Mouse (Mus musculus) cerebellum, adult (tissue): Measurements from ENCODE around the gene Timm50.

Experiments used
- ATAC-seq: cut with Nextera tagmentation; 2 replicates; pipeline ENCODE4 v1.9.2; 2017; ENCODE audit warnings: mild to moderate bottlenecking, moderate library complexity, mixed read lengths; ENCODE audit not compliant: insufficient number of reproducible peaks, low FRiP score, low TSS enrichment

Gene Timm50

DNA sequence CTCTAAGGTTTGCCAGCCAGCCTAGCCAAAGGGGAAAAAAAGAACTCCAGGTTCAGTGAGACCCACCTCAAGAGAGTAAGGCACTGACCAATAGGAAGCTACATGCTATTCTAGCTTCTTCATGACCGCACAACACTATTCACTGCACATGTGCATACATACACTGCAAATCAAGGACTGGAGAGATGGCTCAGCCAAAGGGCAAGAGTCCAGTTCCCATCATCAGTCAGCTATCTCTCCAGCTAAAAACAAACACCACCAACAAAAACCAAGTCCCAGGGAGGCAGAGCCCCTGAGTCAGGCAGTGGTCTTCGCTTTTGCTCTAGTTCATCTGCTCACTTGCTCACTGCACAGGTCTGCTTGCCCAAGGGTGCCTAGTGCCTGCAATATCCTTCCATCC is 16.4 kb upstream of the Timm50 start:
- ATAC-seq, result no peak

DNA sequence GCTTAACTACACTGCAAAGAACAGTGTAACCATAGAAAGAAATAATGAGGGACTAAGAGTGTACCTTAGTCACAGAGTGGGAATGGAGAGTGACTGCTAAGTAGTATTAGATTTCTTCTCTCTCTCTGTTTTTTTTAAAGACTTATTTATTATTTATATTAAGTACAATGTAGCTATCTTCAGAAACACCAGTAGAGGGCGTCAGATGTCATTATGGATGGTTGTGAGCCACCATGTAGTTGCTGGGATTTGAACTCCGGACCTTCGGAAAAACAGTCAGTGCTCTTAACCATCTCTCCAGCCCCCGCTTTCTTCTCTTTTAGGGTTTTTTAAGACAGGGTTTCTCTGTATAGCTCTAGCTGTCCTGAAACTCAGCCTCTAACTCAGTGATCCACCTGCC is 14.6 kb upstream of the Timm50 start:
- no peak for ATAC-seq

DNA sequence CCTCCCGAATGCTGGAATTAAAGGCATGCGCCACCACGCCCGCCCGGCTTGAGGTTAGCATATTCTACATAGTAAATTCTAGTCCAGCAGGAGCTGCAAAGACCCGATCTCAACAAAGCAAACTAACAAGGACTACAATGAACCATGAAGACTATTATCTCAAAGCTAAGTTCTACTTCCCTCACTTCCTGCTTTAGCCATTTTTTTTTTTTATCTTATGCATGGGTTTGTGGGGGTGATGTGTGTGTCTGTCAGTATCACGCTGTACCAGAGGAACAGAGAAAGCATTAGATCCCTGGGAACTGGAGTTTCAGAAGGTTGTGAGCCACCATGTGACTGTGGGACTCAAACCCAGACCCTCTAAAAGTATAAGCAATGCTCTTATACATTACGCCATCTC is 13.4 kb upstream of the Timm50 start:
- no peak for ATAC-seq

DNA sequence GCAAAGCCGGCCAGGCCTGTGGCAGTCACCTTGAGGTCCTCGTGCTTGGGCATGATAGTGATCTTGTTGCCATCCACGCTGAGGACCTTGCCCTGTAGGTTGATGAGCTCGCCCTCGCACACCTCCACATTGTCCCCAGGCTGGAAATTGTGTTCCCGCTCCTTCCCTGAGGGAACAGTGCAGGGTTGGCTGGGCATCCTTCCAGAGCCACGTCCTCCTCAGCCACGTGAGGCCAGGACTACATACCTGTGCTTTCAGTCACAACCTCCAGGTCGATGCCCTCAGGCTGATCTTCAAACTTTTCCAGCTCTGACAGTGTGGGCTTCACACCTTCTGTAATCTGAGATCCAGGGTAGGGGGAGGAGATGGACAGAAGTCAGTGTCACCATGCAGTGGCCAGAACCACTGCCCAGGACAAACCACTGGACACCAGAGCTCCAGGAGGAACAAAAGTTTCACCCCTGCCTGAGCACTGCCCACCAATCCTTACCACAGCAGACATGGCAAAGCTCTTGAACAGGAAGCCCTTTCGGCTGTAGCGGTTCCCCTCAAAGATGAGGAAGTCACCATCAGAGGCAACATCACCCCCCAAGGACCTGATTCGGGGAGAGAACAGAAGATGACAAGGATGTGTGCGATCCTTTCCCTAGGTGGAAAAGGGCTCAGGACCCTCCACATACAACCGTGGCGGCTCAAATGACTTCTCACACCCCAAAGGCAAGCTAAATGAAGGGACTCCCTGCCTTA is 10.3 kb upstream of the Timm50 start:
- no peak for ATAC-seq

DNA sequence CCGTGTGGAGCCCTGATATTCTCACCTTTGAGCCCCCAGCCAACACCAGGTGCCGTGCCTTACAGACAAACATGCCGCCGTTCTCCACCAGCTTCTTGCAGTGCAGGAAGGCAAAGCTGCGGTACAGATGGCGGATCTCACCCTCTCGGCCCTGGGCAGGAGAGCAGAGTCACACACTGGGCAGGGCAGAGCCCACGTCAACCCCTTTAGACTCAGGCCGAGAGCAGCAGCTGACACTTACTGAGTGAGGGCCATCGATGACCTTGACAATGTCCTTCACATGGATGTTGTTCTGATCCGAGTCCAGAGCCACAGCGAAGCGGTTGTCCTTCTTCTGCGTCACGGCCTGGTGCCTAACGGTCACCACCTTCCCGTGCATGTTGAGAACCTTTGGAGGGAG is 6.8 kb upstream of the Timm50 start:
- no peak for ATAC-seq

DNA sequence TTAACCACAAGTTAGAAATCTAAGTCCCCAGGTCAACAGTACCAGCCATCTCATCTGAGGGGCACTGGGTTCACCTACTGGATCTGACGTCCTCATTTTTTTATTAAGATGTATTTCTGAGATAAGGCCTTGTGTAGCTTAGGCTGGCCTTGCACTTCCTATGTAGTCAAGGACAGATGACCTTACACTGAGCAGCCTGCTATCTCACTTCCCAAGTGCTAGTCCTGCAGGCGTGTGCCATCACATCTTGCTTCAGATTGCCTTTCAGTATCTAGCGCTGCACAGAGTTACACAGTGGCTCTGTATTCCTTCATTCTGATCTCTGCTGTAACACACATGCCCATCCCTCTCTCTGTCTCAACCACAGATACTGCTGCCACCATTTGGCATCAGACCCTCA is 6.2 kb upstream of the Timm50 start:
- ATAC-seq, result no peak

DNA sequence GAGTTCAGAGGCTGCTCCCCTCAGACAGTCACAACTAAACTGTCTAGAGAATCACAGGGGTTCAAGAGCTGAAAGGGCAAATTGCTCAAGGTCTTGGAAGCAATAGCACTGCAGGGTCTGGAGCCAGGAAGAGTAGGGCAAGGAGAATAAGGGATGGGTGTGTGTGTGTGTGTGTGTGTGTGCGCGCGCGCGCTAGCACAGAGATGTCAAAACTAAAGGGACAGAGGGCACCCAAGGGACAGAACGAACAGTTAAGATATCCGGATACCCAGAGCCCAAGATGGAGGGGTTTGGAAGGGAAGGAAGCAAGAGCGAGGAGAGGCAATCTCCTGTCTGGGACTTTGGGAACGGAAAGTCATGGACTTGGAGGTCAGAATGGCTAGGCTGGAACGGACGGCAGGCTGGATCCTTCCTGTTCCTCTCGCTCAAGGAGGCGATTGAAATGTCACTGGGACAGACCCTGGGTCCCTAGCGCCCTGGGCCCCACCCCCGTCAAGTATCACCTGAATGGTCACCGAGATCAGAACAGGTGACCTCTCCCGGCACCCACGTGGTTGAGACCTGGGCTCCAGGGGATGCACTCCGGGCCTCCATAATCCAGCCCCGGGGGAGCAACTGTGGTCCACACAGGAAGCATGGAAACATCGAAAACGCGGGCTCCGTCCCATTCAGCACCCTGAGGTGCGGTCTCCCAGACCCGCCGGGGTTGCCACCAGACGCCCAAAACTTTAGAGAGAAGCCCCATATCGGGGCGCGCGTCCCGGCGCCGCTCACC is 534 bp downstream of the Timm50 start:
- ATAC-seq, result peak; percentile 41; the same call in 1 of the 2 replicates

DNA sequence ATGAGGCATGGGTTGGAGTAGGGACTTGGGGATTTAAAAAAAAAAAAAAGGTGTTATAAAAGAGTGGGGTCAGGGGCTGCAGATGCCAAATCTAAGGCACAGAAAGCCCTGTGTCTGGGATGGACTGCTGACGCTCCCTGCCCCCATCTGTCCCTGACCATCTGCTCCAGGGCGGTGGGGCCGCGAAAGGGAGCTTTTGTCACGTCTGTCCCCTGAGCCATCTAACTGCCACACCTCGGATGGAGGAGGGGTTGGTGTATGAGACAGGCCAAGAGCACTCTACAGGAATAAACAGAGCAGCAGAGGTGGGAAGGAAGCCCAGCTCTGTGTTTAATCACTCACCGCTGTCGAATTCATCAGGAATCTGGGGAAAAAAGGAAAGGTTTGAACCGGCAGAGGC is 2.1 kb downstream of the Timm50 start:
- ATAC-seq, result no peak

DNA sequence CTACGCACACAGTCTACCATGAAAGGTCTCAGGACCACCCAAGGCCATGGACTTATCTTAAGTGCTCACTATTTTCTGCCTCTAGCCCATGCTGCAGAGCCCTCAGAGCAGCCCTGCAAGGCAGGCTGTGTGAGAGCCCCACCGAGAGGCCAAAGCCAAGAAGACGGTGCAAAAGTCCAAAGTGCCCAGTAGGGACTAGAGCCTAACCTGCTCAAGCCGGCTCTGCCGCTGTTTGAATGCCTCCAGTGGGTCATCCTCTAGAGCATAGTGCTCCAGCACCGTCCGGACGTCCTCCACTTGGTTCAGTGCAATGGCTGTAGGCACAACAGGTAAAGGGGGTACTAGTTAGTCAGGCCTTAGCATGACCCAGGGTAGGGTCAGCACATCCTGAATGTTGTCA is 5.7 kb downstream of the Timm50 start:
- no peak for ATAC-seq

DNA sequence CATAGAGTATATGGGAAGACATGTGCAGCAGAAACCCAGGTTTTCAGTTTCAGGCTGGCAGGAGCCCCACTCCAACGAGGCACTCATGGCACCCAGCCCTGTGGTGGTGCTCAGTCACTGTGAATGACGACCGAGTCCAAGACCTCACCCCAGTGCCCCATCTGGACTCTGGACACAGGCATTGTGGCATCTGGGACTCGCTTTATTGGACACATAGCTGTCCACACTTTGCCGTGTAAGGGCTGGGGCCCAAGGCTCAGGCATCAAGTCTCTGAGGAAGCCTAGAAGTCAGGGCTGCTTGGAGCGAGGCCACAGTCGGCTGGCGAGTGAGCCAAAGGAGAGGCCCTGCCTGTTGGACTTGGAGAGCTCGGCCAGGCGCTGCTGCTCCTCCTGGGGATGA is 6.2 kb downstream of the Timm50 start:
- no peak for ATAC-seq

DNA sequence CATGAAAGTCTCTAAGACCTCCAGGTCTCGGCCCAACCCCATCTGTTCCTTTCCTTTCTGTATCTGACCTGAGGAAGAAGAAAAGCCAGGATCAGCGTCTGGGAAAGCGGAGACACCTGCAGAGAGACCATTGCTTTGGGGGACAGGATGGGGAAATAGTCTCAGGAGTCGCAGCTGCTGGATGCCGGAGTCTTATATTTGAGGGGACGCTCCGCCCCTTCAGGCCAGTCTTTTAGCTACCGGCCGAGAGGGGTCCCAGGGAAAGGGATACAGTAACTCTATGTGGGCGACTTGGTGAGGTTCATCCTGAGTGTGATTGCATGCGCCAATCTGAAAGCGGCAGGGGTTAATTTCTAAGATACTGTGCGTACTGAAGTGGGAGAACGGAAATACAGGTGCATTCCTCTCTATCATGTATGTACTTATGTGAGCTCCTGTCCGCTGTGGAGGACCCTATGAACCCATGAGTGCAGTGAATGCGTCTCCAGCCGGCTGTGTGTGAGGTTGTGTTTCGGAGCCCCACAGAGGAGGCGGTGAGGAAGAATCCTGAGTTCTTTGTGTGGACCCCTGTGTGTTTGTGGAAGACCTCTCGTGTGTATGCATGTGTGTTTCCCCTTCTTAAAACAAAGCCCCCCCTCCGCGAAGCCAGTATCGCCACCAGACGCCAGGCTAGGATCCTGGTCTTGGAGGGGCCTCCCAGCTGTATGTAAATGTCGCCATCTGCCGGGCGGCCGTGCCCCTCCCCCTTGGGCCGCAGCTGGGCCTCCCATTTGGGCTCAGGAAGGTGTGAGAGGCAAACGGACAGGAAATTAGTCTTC is 10.0 kb downstream of the Timm50 start, which contains the start of gene Dll3:
Gene Dll3, minus strand, starts transcription at position 623 of the 818 bp plus-strand sequence.
- no peak for ATAC-seq

DNA sequence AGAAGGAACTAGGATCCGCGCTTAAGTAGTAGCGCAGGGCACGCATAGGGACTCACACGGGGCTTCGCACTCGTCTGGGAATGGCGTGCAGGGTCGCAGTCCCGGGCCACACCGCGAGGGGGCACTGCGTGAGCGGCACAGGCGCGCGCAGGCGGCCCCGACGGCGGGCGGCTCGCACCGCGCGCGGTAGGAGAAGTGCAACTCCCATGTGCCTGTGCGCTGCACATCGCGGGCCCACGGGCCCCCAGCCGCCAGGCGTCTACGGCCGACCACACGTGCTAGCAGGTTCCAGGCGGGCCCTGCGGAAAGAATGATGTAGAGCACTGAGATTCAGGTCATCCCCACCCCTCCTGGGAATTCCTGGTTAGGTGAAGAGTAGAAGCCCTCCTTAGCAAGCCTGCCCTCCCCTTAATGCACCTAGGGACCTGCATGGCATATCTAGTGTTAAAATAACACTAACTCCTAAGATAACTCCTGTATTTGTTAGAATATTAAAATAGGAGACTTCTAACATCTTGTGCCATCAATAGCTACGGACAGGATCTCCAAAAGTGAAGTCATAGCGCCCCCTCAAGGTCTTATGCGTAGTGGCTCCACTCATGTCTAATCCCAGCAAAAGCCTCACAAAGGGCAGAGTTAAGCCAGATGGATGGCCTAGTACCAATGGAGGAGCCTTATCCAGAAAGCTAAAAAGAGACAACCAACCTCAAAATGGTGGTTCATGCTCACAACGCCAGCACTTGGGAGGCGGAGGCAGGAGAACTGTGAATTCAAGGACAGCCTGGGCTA is 12.8 kb downstream of the Timm50 start:
- no peak for ATAC-seq

DNA sequence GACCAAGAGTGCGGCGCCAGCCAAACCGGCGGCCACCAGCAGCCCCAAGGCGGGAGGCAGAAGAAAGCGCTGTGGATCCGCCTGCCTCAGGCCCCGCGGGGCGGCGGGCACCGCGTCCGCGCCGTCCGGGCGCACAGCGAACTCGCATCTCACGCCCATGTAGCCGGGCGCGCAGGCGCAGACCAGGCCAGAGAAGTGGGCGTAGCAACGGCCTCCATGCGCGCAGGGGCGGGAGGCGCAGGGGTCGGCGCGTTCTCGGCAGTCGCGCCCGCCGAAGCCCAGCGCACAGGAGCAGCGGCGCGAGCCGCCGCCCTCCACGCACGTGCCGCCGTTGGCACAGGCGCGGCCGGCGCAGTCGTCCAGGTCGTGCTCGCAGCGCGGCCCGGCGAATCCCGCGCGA is 17.4 kb downstream of the Timm50 start:
- ATAC-seq, result no peak

DNA sequence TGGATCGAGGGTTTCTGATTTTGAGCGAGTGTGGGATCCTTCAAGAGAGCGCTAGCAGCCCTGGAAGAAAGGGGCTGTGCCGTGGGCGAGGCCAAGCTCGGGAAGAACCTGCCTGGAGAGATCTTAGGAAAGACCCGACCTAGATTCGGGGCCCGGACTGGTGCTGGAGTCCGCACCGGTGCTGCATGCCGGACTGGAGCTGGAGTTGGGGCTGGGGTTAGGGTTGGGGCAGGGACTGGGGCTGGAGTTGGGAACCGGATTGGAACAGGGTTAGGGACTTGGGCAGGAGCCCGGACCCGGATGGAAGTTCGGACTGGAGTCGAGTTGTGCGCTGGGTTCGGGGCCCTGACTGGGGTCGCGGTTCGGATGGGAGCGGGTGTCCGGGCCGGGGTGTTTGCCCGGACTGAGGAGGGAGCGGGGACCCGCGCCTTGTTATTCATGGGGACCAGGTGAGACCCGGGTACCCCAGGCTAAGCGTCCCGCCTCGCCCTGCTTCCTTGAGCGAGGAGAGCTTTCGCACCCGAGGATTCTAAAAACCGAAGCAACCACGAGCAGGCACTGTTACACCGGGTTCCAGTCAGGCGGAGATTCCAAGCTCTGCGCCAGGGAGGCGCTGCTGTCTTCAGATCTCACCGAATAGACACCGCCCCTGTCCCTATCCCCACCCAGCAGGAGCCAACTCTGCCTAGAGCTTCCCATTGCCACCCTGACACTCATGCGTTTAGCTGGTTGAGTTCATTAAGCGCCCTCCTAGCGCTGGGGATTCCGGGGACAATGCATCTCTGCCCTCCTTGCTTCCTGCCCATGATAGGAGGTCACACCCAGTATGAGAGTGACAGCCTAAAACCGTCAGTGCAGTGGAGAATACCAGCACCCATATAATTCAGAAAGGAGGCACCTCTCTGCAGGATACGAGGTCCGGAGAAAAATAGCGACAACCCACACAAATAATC is 21.0 kb downstream of the Timm50 start, which contains the start of gene Selenov:
Gene Selenov, minus strand, starts transcription at position 549 of the 953 bp plus-strand sequence.
- ATAC-seq, result no peak

DNA sequence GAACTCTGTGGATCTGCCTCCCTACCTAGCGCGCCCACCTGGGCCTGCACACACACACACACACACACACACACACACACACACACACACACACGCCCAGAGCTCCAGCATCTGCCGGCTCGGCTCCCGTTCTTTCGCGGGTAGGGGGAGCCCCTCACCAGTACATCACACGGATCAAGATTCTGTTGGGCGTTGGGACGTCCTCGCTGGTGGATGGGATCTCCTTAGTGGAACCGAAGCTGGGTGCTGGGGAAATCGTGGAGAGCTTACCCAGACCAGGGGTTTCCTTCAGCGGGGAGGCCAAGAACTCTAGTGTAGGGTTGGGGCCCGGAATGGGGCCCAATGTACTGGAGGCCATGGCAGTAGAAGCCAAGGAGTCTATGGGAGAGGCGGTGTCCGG is 21.7 kb downstream of the Timm50 start:
- ATAC-seq, result no peak

DNA sequence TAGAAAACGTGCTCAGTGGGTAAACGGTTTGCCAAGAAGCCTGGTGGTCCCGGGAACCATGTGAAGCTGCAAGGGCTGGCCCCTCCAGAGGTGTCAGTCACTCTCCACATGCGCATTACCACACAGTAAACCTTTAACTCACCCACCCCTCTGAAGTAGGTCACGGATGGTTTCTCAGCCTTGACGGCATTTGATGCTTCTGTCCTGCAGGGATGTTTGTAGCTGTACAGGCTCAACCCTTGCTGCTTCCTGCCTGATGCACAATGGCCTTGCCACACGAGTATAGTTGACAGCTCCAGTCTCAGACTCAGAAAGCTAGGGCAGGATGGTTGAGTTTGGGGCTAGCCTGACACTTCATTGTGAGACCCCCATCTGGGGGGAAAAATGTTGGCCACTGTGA is 31.2 kb downstream of the Timm50 start:
- ATAC-seq, result no peak

DNA sequence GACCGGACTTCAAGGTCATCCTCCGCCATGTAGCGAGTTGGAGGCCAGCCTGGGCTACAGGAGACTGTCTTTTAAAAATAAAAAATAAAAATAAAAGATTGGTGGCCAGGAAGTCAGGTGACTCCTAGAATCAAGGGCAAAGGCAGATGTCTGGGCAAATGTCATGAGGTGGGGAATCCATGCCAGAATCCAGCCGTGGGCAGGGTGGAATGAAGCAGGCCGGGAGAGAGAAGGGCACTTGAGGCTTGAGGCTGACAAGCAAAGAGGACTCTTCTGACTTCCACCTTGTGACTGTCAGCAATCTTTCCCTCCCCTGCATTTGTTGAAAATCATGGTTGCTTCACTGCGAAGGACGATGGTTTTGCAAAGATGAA is 33.6 kb downstream of the Timm50 start:
- no peak for ATAC-seq

DNA sequence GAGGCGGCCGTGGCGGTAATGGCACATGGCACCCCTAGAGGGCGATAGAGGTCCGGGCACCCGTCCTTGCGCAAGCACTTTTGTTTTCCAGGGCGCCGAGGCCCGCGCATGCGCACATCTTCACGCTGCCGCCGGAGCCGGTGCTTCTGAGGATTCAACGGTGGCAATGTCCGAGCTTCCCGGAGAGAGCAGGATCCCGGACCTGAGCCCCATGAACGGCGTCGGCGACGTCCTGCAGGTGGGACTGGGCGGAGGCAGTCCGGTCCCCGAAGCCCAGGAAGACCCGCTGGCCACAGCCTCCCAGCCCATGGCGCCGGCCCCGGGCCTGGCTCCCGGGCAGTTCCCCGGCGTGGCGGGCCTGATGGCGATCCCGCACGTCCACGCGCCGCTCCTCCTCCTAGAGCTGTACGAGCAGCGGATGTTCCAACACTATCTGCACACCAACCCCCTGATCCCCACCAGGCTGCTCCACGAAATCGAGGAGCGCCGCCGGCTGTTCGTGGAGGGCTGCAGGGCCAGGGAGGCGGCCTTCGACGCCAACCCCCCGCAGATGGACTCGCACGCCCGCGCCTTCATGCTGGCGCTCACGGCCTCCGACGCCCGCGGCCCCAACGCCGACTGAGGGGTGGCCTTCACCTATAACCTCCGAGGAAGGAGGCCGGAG is 34.1 kb downstream of the Timm50 start, which contains the start of gene Eid2b:
Gene Eid2b, plus strand, starts transcription at position 125 of the 664 bp plus-strand sequence.
- peak; percentile 74 for ATAC-seq

DNA sequence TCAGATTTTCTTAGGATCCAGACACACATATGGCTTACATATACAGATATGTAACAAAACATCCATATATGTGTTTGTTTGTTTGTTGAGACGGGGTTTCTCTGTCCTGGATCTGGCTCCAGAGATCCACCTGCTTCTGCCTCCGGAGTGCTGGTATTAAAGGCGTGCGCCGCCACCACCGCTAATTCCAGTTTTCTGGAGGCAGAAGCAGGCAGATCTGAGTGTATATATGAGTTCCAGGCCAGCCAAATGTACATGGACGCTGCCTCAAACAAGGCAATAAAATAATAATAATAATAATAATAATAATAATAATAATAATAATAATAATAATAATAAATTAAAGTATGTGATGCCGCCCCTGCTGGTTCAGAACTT is 34.6 kb downstream of the Timm50 start:
- no peak for ATAC-seq
